Mouse (Mus musculus): ENCODE results near the gene Metap2. TPM values are rescaled to one million over a fixed set of nuclear protein-coding genes. Genes with fewer than 3 reads are reported as not detected.

Metap2 gene
- 140 and 148 TPM in 2 replicates for polyA plus RNA-seq (2012; rRNA removed)

DNA sequence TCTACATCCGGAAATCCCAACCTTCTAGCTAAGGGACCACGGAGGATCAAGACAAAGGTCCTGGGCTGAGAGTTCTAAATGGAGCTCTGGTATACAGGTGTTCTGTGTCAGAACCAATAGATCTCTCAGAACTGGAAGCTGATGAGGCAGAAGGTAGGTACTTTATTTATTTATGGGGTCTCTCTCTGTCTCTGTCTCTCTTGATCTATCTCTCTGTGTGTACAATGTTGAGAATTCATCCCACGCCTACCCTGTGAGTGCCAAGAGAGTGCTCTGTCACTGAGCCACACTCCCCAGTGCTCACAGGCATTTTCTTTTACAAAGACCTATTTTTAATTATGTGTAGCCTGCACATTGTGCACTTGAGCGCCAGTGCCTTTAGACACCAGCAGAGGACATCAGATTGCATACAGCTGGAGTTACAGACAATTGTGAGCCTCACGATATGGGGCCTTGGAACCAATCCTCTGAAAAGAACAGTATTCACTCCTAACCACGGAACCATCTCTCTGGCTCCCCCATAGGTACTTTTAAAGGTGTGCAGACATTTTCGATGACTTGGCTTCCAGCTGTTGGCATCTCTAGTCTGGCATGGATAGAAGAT is at the start of gene Metap2:
Metap2 (minus strand) TSS at position 51 of the 604 bp plus-strand sequence.
- no peak for DNase-seq (ENCODE audit: extremely low spot score in 1 of 2, low spot score in 1 of 2)

DNA sequence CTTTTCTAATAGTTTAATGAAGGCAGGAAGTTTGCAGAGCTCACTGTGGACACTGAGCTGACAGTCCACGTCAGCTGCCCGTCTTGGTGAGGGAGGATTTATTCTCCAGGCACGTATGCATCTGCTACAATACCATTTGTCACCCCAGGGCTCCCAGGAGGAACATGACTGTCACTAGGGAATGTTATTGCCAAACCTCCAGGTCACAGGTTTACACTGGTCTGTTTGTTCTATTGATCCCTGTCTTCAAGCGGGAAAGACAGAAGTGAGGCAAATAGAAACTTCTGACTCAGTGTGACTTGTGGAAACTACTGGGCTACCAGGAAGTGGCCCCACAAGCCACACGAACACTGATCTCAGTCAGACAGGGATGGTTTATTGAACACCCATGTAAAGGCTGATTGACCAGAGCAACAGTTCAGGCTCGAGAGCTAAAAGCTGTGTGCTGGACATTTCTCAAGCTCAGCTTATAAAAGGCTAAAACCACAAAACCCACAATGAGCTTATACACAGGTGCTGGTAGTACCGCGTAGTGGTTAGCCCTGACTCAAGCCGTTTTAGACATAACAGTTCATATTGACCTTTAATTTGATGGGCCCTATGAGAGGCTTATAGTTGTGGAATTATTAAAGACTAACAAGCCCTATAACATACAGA is 49.1 kb upstream of the Metap2 start:
- DNase-seq (ENCODE audit: extremely low spot score in 1 of 2, low spot score in 1 of 2): no peak

DNA sequence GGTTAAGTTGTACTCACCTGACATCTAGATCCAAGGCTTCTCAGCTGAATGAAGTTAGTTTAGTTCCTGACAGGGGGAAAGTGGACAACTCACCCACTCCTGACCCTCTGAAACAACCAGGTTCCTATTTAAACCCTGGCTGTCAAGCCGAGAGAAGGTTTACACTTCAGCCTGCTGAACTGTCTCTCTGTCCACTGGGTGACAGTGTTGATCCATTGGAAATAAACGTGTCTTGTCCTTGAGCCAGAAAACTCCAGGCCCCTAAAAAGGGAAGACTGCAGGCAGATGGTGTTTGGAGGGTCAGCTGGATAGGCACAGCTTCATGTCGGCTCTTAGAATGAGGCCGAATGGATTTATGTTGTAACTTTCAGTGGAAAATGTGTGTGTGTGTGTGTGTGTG is 48.5 kb upstream of the Metap2 start:
- peak in 1 of 2 experiments; percentile 37 for DNase-seq (ENCODE audit: extremely low spot score in 1 of 2, low spot score in 1 of 2)

- DNase-seq (ENCODE audit: extremely low spot score in 1 of 2, low spot score in 1 of 2): no peak
Observed at GRCm38 (mm10) chr10:93944241-93944640, 47.3 kb upstream of the Metap2 start.

DNA sequence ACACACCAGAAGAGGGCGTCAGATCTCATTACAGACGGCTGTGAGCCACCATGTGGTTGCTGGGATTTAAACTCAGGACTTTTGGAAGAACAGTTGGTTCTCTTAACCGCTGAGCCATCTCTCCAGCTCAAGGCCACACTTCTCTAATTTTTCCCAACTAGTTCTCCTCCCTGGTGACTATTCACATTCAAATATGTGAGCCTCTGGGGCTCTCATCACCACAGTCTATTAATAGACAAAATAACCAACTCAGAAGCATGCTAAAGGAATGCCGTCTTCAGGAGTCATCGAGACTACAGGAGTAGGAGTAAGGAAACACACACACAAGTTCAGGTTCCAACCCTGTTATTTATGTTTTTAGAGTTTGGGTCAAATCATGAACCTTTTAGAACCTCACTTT is 43.4 kb upstream of the Metap2 start:
- no peak for DNase-seq (ENCODE audit: extremely low spot score in 1 of 2, low spot score in 1 of 2)

DNA sequence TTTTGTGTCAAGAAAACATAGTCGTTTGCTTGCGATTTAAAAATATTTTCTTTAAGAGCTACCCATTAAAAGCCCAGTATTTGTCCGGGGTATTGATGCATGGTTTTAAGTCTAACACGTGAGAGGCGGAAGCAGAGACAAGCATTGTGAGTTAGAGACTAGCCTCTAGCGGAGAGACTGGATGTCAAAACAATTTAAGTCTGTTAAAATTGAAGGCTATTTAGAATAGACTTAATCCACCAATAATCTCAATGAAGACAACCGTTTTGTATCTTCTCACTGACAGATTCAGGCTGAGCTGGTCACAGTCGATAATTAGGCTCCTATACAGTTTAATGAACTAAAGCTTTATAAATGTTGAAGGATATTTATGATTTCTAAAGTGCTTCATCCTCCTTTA is 42.8 kb upstream of the Metap2 start:
- no peak for DNase-seq (ENCODE audit: extremely low spot score in 1 of 2, low spot score in 1 of 2)

- DNase-seq (ENCODE audit: extremely low spot score in 1 of 2, low spot score in 1 of 2): no peak
Observed at GRCm38 (mm10) chr10:93938844-93939271, 42.0 kb upstream of the Metap2 start.

GRCm38 (mm10) chr10:93933980-93934379 is 37.1 kb upstream of the Metap2 start:
- peak in 1 of 2 experiments; percentile 26 for DNase-seq (ENCODE audit: extremely low spot score in 1 of 2, low spot score in 1 of 2)

DNA sequence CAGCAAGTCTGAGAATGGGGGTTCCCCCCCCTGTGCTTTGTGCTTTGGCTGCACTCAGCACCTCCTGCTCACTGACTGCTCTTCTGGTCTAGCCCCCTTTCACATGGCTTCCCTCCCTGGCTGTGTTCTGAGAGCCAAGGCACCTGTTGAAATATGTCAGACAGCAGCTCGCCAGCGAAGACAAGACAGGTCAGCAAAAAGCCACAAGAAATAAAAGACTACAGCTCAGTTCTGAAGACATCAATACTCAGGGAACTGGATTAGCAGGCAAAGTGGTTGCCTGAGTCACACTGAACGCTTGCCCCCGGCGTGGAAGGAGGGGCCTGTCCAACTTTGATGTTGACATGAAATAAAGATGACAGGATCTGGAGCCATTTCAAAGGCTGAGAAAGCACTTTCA is 36.0 kb upstream of the Metap2 start:
- no peak for DNase-seq (ENCODE audit: extremely low spot score in 1 of 2, low spot score in 1 of 2)

GRCm38 (mm10) chr10:93932020-93932419 is 35.1 kb upstream of the Metap2 start:
- DNase-seq (ENCODE audit: extremely low spot score in 1 of 2, low spot score in 1 of 2): no peak

- DNase-seq (ENCODE audit: extremely low spot score in 1 of 2, low spot score in 1 of 2): no peak
Observed at GRCm38 (mm10) chr10:93931431-93931830, 34.5 kb upstream of the Metap2 start.

DNA sequence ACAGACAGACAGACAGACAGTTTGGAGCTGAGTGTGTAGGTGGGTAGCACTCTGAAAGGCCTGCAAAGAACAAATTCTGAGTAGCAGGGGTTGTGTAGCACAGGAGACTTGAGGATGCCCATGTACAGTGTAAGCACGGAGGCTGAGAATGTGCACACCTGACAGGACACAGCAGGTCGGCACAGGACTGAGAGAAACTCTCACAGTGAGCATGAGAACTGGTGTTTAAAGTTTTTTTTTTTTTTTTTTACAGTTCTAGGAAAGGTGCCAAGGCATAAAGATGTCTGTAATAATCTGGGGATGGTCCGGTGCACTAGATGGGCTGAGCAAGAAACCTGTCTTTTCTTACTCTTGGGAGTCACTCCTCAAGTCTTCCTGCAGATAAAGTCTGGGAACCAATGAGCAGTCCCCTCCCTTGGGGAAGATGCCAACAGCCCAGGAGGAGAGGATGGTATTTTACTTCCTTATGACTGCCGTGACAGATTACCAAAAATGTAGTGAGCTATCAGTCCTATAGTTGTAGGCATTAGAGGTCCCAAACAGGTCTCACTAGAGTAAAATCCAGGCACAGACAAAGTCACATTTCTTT is 33.4 kb upstream of the Metap2 start:
- no peak for DNase-seq (ENCODE audit: extremely low spot score in 1 of 2, low spot score in 1 of 2)

DNA sequence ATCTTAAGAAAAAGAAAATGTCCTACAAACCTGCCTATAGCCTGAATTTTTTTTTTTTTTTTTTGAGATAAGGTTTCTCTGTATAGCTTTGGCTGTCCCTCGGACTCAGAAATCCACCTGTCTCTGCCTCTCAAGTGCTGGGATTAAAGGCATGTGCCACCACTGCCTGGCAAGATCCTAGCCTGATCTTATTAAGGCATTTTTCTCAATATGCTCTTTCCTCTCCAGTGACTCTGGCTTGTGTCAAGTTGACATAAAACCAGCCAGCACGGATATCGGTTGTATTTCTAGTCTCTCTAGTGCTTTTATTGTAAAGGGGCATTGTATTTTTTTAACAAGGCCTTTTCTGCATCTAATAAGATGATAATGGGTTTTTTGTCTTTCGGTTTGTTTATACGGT is 27.8 kb upstream of the Metap2 start:
- DNase-seq (ENCODE audit: extremely low spot score in 1 of 2, low spot score in 1 of 2): no peak

- DNase-seq (ENCODE audit: extremely low spot score in 1 of 2, low spot score in 1 of 2): no peak
Observed at GRCm38 (mm10) chr10:93921160-93921559, 24.3 kb upstream of the Metap2 start.

DNA sequence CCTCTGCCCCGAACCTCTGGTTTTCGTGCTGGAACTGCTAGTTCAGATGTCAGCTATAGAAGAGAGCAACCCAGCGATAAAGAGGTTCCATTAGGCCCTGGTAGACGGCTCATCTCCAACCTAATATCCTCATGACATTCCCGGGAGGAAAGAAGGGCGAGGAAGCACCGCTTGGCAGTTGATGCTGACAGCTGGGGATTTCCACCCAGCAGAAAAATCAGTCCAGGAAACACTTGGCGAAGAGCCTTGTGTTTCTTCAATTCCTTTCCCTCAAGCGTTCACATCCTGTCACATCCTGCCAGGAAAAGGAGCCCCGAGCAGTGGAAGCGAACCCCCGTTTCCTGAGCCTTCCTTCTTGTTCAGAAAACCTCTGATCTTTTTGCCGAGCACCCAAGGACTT is 22.3 kb upstream of the Metap2 start:
- peak in 1 of 2 experiments; percentile 43 for DNase-seq (ENCODE audit: extremely low spot score in 1 of 2, low spot score in 1 of 2)

- no peak for DNase-seq (ENCODE audit: extremely low spot score in 1 of 2, low spot score in 1 of 2)
Observed at GRCm38 (mm10) chr10:93918701-93919100, 21.8 kb upstream of the Metap2 start.

- DNase-seq (ENCODE audit: extremely low spot score in 1 of 2, low spot score in 1 of 2): no peak
Observed at GRCm38 (mm10) chr10:93918087-93918486, 21.2 kb upstream of the Metap2 start.

DNA sequence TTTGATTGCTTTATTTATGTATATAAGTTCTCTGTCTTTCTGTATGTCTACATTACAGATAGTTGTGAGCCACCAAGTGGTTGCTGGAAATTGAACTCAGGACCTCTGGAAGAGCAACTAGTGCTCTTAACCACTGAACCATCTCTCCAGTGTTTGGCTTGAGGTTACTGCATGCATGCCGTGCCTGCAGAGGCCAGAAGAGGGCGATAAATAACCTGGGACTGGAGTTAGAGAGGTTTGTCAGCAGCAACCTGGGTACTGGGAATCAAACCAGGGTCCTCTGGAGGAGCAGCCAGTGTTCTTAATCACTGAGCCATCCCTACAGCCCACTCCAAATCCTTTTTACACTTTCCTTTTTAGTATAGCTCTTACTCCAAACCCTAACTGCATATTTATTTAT is 19.9 kb upstream of the Metap2 start:
- no peak for DNase-seq (ENCODE audit: extremely low spot score in 1 of 2, low spot score in 1 of 2)

DNA sequence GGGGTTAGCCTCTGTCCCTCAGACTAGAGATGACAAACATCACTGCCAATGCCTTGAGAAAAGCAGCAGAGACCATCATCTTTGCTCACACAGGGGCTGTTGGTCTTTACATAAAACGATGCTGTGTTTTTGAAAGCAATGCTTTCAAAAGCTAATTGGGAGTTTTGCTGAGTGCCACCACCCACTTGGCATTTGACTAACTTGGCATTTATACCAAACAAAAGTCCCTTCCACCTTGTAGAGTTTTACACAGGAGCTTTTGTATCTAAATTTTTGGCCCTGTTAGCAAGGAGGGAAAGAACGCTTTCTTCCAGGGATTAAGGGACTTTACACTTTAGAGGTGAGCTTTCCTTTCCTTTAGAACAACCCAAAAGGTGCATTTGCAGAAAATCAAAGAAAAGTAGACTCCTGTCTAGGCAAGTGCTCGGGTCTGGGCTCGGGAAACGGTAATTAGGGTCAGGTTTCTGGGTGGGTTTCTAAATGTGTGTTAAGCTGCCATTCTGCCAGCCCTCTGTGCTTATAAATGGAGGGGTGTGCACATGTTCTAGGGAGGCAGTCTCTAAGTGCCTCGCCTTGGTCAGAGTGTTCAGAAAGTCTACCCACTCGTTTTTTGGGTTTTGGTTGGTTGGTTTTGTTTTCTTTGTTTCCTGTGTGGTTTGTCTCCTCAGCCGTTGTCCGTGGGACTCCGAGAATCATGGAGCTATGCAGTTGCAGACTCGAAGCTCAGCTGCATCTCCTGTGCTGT is 18.8 kb upstream of the Metap2 start:
- DNase-seq (ENCODE audit: extremely low spot score in 1 of 2, low spot score in 1 of 2): no peak

DNA sequence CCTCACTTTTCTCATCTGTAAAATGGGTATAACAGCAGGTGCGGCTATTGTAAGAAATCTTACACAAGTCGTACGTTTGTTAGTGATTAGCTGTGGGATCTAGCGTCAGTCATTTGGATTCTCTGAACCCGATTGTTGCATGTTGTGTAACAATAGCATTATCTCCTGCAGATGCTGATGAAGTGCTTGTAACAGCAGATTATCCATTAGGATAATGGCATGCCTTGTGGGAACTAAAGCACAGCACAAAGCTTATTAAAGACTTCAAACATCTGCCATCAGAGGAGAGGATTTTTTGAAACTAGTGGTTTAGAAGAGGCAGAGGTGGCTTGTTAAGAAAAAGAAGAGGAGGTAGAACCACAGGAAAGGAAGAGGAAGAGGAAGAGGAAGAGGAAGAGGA is 16.6 kb upstream of the Metap2 start:
- no peak for DNase-seq (ENCODE audit: extremely low spot score in 1 of 2, low spot score in 1 of 2)

GRCm38 (mm10) chr10:93912917-93913316 is 16.0 kb upstream of the Metap2 start:
- DNase-seq (ENCODE audit: extremely low spot score in 1 of 2, low spot score in 1 of 2): no peak
